Mouse (Mus musculus) kidney, adult 2 months (tissue): ENCODE measurements around the gene Scg5.

Experiments used
- CTCF ChIP-seq: fragments of 200-500 bp; conservative IDR thresholded peaks from 2 replicates; pipeline ENCODE4 v1.5.1; 2011; ENCODE audit warnings: low read depth, mild to moderate bottlenecking, control low read depth, low read length, moderate library complexity, mixed read lengths; ENCODE audit not compliant: insufficient read depth, insufficient read length
- POLR2A ChIP-seq: fragments of 200-500 bp; IDR thresholded peaks from one replicate; pipeline ENCODE4 v1.6.1; 2011; ENCODE audit warnings: low read depth, low read length, control low read depth

- TF ChIP-seq CTCF (no peak), POLR2A (no peak)
These were observed 100.3 kb downstream of the Scg5 start for GRCm38 (mm10) chr2:113728581-113728980.
